Mouse (Mus musculus) gastrocnemius, adult 2 months (tissue): ENCODE results near the gene Tmsb15a. TPM values are rescaled to one million over a fixed set of nuclear protein-coding genes. Genes with fewer than 3 reads are reported as not detected.

Experiments
- DNase-seq: peaks from one replicate; pipeline ENCODE4 v3.0.0; 2022
- H3K27ac ChIP-seq: fragments of 200-600 bp; 2 replicates; pipeline ENCODE4 v1.8.1; 2022; ENCODE audit warnings: mild to moderate bottlenecking
- H3K4me3 ChIP-seq: fragments of 200-600 bp; 2 replicates; pipeline ENCODE4 v1.8.1; 2022; ENCODE audit warnings: mild to moderate bottlenecking, moderate library complexity
- CTCF ChIP-seq: fragments of 200-600 bp; IDR thresholded peaks from 2 replicates; pipeline ENCODE4 v1.8.1; 2022; ENCODE audit warnings: antibody characterized with exemption, mild to moderate bottlenecking, moderate library complexity
- intact Hi-C: fragments of 180-260 bp; cut with DNase I; formaldehyde crosslinking; loops from one replicate; pipeline ENCODE4 v1.15.1; 2025
- microRNA-seq: library from miRNA; unstranded; fragments of <30 nt; microRNA quantifications from one replicate; pipeline ENCODE4 v1.2.0, GENCODE M21; 2021
- total RNA-seq, 2 experiments: library from RNA; stranded (reverse); gene quantifications; 2 replicates each; pipeline ENCODE4 v1.2.3; 2021

Tmsb15a gene
- total RNA-seq, 2 experiments from 2014 or later, result not detected

GRCm38 (mm10) chrX:135687802-135688201, 37.3 kb downstream of the Tmsb15a start:
- Histone ChIP-seq H3K27ac (no peak overlapping the region), H3K4me3 (no peak overlapping the region)
- TF ChIP-seq CTCF, result no peak
- DNase-seq, result no peak
- intact Hi-C loops, result no loop called here

- Histone ChIP-seq H3K4me3 (no peak overlapping the region), H3K27ac (no peak overlapping the region)
- TF ChIP-seq CTCF, result no peak
- intact Hi-C loops, result no loop called here
- no peak for DNase-seq
Measured at GRCm38 (mm10) chrX:135681858-135682257, 43.2 kb downstream of the Tmsb15a start.

Small RNA genes within 50 kb of the gene (microRNA-seq; reads per million reads assigned to microRNA genes)
- gene Mir7646, result not detected

Other genes with a start within 250 kb of the Tmsb15a start
- not detected for gene AV320801, start 230.7 kb downstream of the Tmsb15a start, total RNA-seq
- gene Nxf7, start 126.5 kb downstream of the Tmsb15a start, total RNA-seq, result not detected
- gene Prame, start 97.6 kb downstream of the Tmsb15a start, total RNA-seq, result not detected
- gene Tcp11x2, start 31.5 kb downstream of the Tmsb15a start, total RNA-seq, result not detected
- 1 to 10 TPM; 4.2 TPM for gene Armcx5, start 17.5 kb upstream of the Tmsb15a start, total RNA-seq
- 10 to 100 TPM; 17.6 to 30.1 TPM for gene Gprasp1, start 17.5 kb upstream of the Tmsb15a start, total RNA-seq
- 1 to 10 TPM; 2.3 to 3.1 TPM for gene Bhlhb9, start 72.3 kb upstream of the Tmsb15a start, total RNA-seq
- 1 to 10 TPM in 1 of 2 experiments, under 1 TPM in 1; 0.79 to 3.6 TPM for gene Gprasp2, start 113.8 kb upstream of the Tmsb15a start, total RNA-seq